Mouse (Mus musculus) embryonic facial prominence, embryonic 10.5 days (tissue): ENCODE measurements around the gene Nucb1. TPM values are rescaled to one million over a fixed set of nuclear protein-coding genes. Genes with fewer than 3 reads are reported as not detected.
"Not testable (repeated sequence)": the region's sequence is repeated elsewhere in the genome, so short reads cannot be mapped to it uniquely, and the experiment has no call there.

Experiments
- DNase-seq: peaks from one replicate; pipeline ENCODE4 v3.0.0-alpha.2; 2017; ENCODE audit warnings: low spot score
- H3K27ac ChIP-seq: fragments of 300-500 bp; sonication (generic); replicated peaks from 2 replicates; pipeline ENCODE4 v1.5.1; 2016; ENCODE audit warnings: mild to moderate bottlenecking
- H3K27me3 ChIP-seq: fragments of 300-500 bp; sonication (generic); replicated peaks from 2 replicates; pipeline ENCODE4 v1.6.1; 2016; ENCODE audit warnings: low read depth, mild to moderate bottlenecking; ENCODE audit not compliant: poor library complexity, severe bottlenecking
- H3K36me3 ChIP-seq: fragments of 300-500 bp; sonication (generic); replicated peaks from 2 replicates; pipeline ENCODE4 v1.6.1; 2016; ENCODE audit warnings: mild to moderate bottlenecking, moderate library complexity
- H3K4me1 ChIP-seq: fragments of 300-500 bp; sonication (generic); 2 replicates; pipeline ENCODE4 v1.6.1; 2016
- H3K4me3 ChIP-seq: fragments of 300-500 bp; sonication (generic); 2 replicates; pipeline ENCODE4 v1.5.1; 2016; ENCODE audit warnings: mild to moderate bottlenecking, moderate library complexity
- H3K9me3 ChIP-seq: fragments of 300-500 bp; sonication (generic); 2 replicates; pipeline ENCODE4 v1.6.1; 2016; ENCODE audit warnings: mild to moderate bottlenecking
- WGBS: fragments of 180-500 bp; shearing (Covaris S2); methylation state at CpG from one replicate; pipeline ENCODE4 v1.1.7; 2016; 5-methylcytosine and 5-hydroxymethylcytosine counted together
- polyA plus RNA-seq: library from polyadenylated mRNA; unstranded; fragments of >200 nt; fragmentation: Nextera tagmentation; extraction: Ambion mirVana; gene quantifications from 2 replicates; pipeline ENCODE4 v1.2.1, GENCODE M21; 2016

Nucb1 gene
- polyA plus RNA-seq, 1 experiment from 2014 or later, result 123 TPM

- no peak overlapping the region for H3K4me3 ChIP-seq
- H3K36me3 ChIP-seq, result peaks cover 79% of the 10 kb centered on the region
- no peak for DNase-seq
- 83% methylated on average over 9 of the region's 9 CpGs for WGBS
- no peaks in the 10 kb centered on the region for H3K9me3 ChIP-seq
- H3K4me1 ChIP-seq, result peaks cover 23% of the 10 kb centered on the region
- H3K27ac ChIP-seq, result no peak overlapping the region
- no peaks in the 10 kb centered on the region for H3K27me3 ChIP-seq
Observed at GRCm38 (mm10) chr7:45494548-45494947, 15.7 kb downstream of the Nucb1 start.

- no peaks in the 10 kb centered on the region for H3K27me3 ChIP-seq
- 95% methylated on average over 5 of the region's 5 CpGs for WGBS
- no peaks in the 10 kb centered on the region for H3K9me3 ChIP-seq
- no peak overlapping the region for H3K27ac ChIP-seq
- DNase-seq, result no peak
- H3K4me3 ChIP-seq, result no peak overlapping the region
- H3K4me1 ChIP-seq, result peaks cover 39% of the 10 kb centered on the region
- H3K36me3 ChIP-seq, result peaks cover 63% of the 10 kb centered on the region
Observed at GRCm38 (mm10) chr7:45492951-45493350, 17.3 kb downstream of the Nucb1 start.

- 94% methylated on average over 8 of the region's 8 CpGs for WGBS
- Histone ChIP-seq H3K4me3 (no peak overlapping the region), H3K27ac (no peak overlapping the region), H3K36me3 (peaks cover 57% of the 10 kb centered on the region), H3K27me3 (no peaks in the 10 kb centered on the region), H3K4me1 (peaks cover 45% of the 10 kb centered on the region), H3K9me3 (no peaks in the 10 kb centered on the region)
- no peak for DNase-seq
Observed at GRCm38 (mm10) chr7:45492225-45492844, 17.9 kb downstream of the Nucb1 start.

- H3K27me3 ChIP-seq, result no peaks in the 10 kb centered on the region
- H3K4me3 ChIP-seq, result 0 out of 2 replicates have a peak overlapping the region, but pooled peaks have one; percentile 23
- 25% methylated on average over 3 of the region's 3 CpGs for WGBS
- H3K36me3 ChIP-seq, result peaks cover 47% of the 10 kb centered on the region
- no peak overlapping the region for H3K27ac ChIP-seq
- no peaks in the 10 kb centered on the region for H3K9me3 ChIP-seq
- H3K4me1 ChIP-seq, result peaks cover 45% of the 10 kb centered on the region
- DNase-seq, result no peak
Observed at GRCm38 (mm10) chr7:45491264-45491663, 18.9 kb downstream of the Nucb1 start.

GRCm38 (mm10) chr7:45490822-45491221 lies 19.4 kb downstream of the Nucb1 start:
- Histone ChIP-seq H3K27ac (no peak overlapping the region), H3K36me3 (peaks cover 45% of the 10 kb centered on the region), H3K4me3 (no peak overlapping the region), H3K4me1 (peaks cover 45% of the 10 kb centered on the region), H3K27me3 (no peaks in the 10 kb centered on the region), H3K9me3 (no peaks in the 10 kb centered on the region)
- 51% methylated on average over 9 of the region's 9 CpGs for WGBS
- DNase-seq, result peak; percentile 70

GRCm38 (mm10) chr7:45489578-45489977 lies 20.6 kb downstream of the Nucb1 start:
- WGBS, result 85% methylated on average over 7 of the region's 7 CpGs
- DNase-seq, result no peak
- H3K27ac ChIP-seq, result no peak overlapping the region

GRCm38 (mm10) chr7:45488293-45489204 lies 21.7 kb downstream of the Nucb1 start, which contains the start of gene Dhdh:
TSS of gene Dhdh (minus strand) at chr7:45488805.
- H3K4me3 ChIP-seq, result peak within 1 kb of the TSS; percentile 68
- peak within 1 kb of the TSS; percentile 90 for H3K27ac ChIP-seq
- 6% methylated on average over 38 of the region's 38 CpGs for WGBS
- H3K36me3 ChIP-seq, result peaks cover 25% of the 10 kb centered on the region
- peaks cover 45% of the 10 kb centered on the region for H3K4me1 ChIP-seq
- H3K27me3 ChIP-seq, result no peaks in the 10 kb centered on the region
- peak; percentile 80 for DNase-seq
- no peaks in the 10 kb centered on the region for H3K9me3 ChIP-seq

More at GRCm38 (mm10) chr7:45489578-45489977, 20.6 kb downstream of the Nucb1 start:
- no peaks in the 10 kb centered on the region for H3K27me3 ChIP-seq
- H3K36me3 ChIP-seq, result peaks cover 35% of the 10 kb centered on the region
- H3K9me3 ChIP-seq, result no peaks in the 10 kb centered on the region
- peaks cover 45% of the 10 kb centered on the region for H3K4me1 ChIP-seq
- no peak overlapping the region for H3K4me3 ChIP-seq

- H3K4me3 ChIP-seq, result peak overlapping the region; percentile 68
- H3K27me3 ChIP-seq, result no peaks in the 10 kb centered on the region
- H3K4me1 ChIP-seq, result peaks cover 45% of the 10 kb centered on the region
- peak overlapping the region; percentile 90 for H3K27ac ChIP-seq
- peak; percentile 55 for DNase-seq
- H3K9me3 ChIP-seq, result no peaks in the 10 kb centered on the region
- H3K36me3 ChIP-seq, result peaks cover 18% of the 10 kb centered on the region
- WGBS, result 21% methylated on average over 11 of the region's 11 CpGs
Observed at GRCm38 (mm10) chr7:45487861-45488292, 22.3 kb downstream of the Nucb1 start.

GRCm38 (mm10) chr7:45486761-45487415 lies 23.3 kb downstream of the Nucb1 start, which contains the start of gene Gm45808:
TSS of gene Gm45808 (minus strand) at chr7:45486811.
- no peak for DNase-seq
- Histone ChIP-seq H3K4me3 (no peak within 1 kb of the TSS; the same call in 1 of the 2 replicates), H3K4me1 (peaks cover 44% of the 10 kb centered on the region), H3K36me3 (peaks cover 8% of the 10 kb centered on the region), H3K9me3 (no peaks in the 10 kb centered on the region), H3K27ac (no peak within 1 kb of the TSS), H3K27me3 (no peaks in the 10 kb centered on the region)
- WGBS, result 85% methylated on average over 12 of the region's 12 CpGs

- Histone ChIP-seq H3K9me3 (no peaks in the 10 kb centered on the region), H3K4me3 (no peak overlapping the region), H3K4me1 (peaks cover 37% of the 10 kb centered on the region), H3K27me3 (no peaks in the 10 kb centered on the region), H3K27ac (no peak overlapping the region), H3K36me3 (peaks cover 6% of the 10 kb centered on the region; the same call in 1 of the 2 replicates)
- no peak for DNase-seq
- WGBS, result 82% methylated on average over 7 of the region's 7 CpGs
Observed at GRCm38 (mm10) chr7:45486158-45486557, 24.0 kb downstream of the Nucb1 start.

GRCm38 (mm10) chr7:45484985-45485384 lies 25.2 kb downstream of the Nucb1 start:
- 91% methylated on average over 5 of the region's 5 CpGs for WGBS
- H3K4me3 ChIP-seq, result not testable (repeated sequence)

GRCm38 (mm10) chr7:45482166-45482565 lies 28.0 kb downstream of the Nucb1 start:
- Histone ChIP-seq H3K27ac (0 out of 2 replicates have a peak overlapping the region, but pooled peaks have one; percentile 6), H3K4me3 (no peak overlapping the region), H3K36me3 (peaks cover 14% of the 10 kb centered on the region), H3K9me3 (no peaks in the 10 kb centered on the region), H3K27me3 (no peaks in the 10 kb centered on the region), H3K4me1 (no peaks in the 10 kb centered on the region; the same call in 1 of the 2 replicates)
- no peak for DNase-seq
- 74% methylated on average over 1 of the region's 1 CpGs for WGBS

More at GRCm38 (mm10) chr7:45484985-45485384, 25.2 kb downstream of the Nucb1 start:
- peaks cover 25% of the 10 kb centered on the region for H3K4me1 ChIP-seq
- not testable (repeated sequence) for H3K36me3 ChIP-seq, H3K27ac ChIP-seq, H3K27me3 ChIP-seq, DNase-seq, H3K9me3 ChIP-seq
